In genomic region chr2:168438981-168439452, GRCm38 (mm10) we compare ENCODE assay signal across 9 mouse cellular contexts.
DNase-seq lines count a peak whose midpoint lies in the region; ATAC-seq and TF ChIP-seq lines count a peak whose summit lies in the region.
"Had no signal": no experiment of that assay in that cellular context is flagged by ENCODE, and none has a peak within 500 bp of the region (broad histone marks: within the 10 kb centered on the region; RNA-seq: fewer than 3 reads in every experiment).

No protein-coding gene starts in this region.

- H3K27me3 ChIP-seq in midbrain, embryonic 10.5 days (ENCODE audit: low read depth, poor library complexity, severe bottlenecking), result no peaks in the 10 kb centered on the region
- no peaks in the 10 kb centered on the region for H3K27me3 ChIP-seq in midbrain, postnatal 0 days (ENCODE audit: insufficient read depth, low read length)
- no peaks in the 10 kb centered on the region for H3K27me3 ChIP-seq in forebrain, embryonic 13.5 days
- no peaks in the 10 kb centered on the region for H3K27me3 ChIP-seq in lung, postnatal 0 days (replicated peaks; ENCODE audit: insufficient read depth, low read length)

- no peaks in the 10 kb centered on the region for H3K36me3 ChIP-seq in midbrain, embryonic 10.5 days
- no peaks in the 10 kb centered on the region for H3K36me3 ChIP-seq in midbrain, postnatal 0 days (ENCODE audit: insufficient read depth, low read length)
- no peaks in the 10 kb centered on the region for H3K36me3 ChIP-seq in forebrain, embryonic 13.5 days (ENCODE audit: poor library complexity, severe bottlenecking)
- H3K36me3 ChIP-seq in lung, postnatal 0 days (ENCODE audit: insufficient read depth, low read length), result no peaks in the 10 kb centered on the region

- ATAC-seq in midbrain, postnatal 0 days (ENCODE audit: low FRiP score), result no peak
- 0 out of 2 replicates have a peak, but pooled peaks have one; percentile 7 for ATAC-seq in forebrain, embryonic 13.5 days
- no peak for ATAC-seq in lung, postnatal 0 days

- no peak for TF ChIP-seq CTCF in midbrain, postnatal 0 days (IDR thresholded peaks at IDR 0.05)
- no peak for TF ChIP-seq CTCF in lung, adult 2 months (IDR thresholded peaks at IDR 0.05; ENCODE audit: insufficient read depth, low read length)
- no peak for TF ChIP-seq CTCF in lung, postnatal 0 days (IDR thresholded peaks at IDR 0.05)

- no peak overlapping the region for H3K4me2 ChIP-seq in midbrain, postnatal 0 days (ENCODE audit: low read depth, low read length, poor library complexity, severe bottlenecking)
- no peak overlapping the region for H3K4me2 ChIP-seq in forebrain, embryonic 13.5 days
- H3K4me2 ChIP-seq in lung, postnatal 0 days (replicated peaks; ENCODE audit: low read depth, low read length), result no peak overlapping the region

- WGBS in midbrain, embryonic 10.5 days, result 54% methylated on average over 8 of the region's 8 CpGs
- 54% methylated on average over 8 of the region's 8 CpGs for WGBS in midbrain, postnatal 0 days
- WGBS in forebrain, embryonic 13.5 days, result 53% methylated on average over 8 of the region's 8 CpGs
- 50% methylated on average over 8 of the region's 8 CpGs for WGBS in lung, adult 2 months
- 49% methylated on average over 8 of the region's 8 CpGs for WGBS in lung, postnatal 0 days

- peak overlapping the region; percentile 28; the same call in 1 of the 2 replicates for H3K27ac ChIP-seq in midbrain, embryonic 10.5 days (replicated peaks)
- H3K27ac ChIP-seq in midbrain, postnatal 0 days (ENCODE audit: low read depth, low read length), result no peak overlapping the region
- H3K27ac ChIP-seq in forebrain, embryonic 13.5 days, result peak overlapping the region; percentile 65
- no peak overlapping the region for H3K27ac ChIP-seq in lung, postnatal 0 days (ENCODE audit: low read length)
- H3K27ac ChIP-seq: macrophage had no signal

- no peak for TF ChIP-seq EP300 in lung, postnatal 0 days (IDR thresholded peaks at IDR 0.05)

- no peak overlapping the region for H3K9ac ChIP-seq in midbrain, postnatal 0 days (replicated peaks; ENCODE audit: low read length, poor library complexity, severe bottlenecking)
- H3K9ac ChIP-seq in forebrain, embryonic 13.5 days, result no peak overlapping the region
- no peak overlapping the region for H3K9ac ChIP-seq in lung, postnatal 0 days (replicated peaks; ENCODE audit: low read depth)

- no peak for DNase-seq in midbrain, embryonic 10.5 days (ENCODE audit: low spot score)
- no peak for DNase-seq in midbrain, postnatal 0 days (ENCODE audit: low spot score)
- peak; percentile 73 for DNase-seq in right cerebral cortex, adult 18-20 months
- peak; percentile 82 for DNase-seq in thymus, postnatal 4 days
- no peak for DNase-seq in lung, adult 2 months
- no peak for DNase-seq in lung, postnatal 0 days (ENCODE audit: low spot score)
- DNase-seq: kidney, postnatal 36 days had no signal

- H3K4me1 ChIP-seq in midbrain, embryonic 10.5 days, result peaks cover 20% of the 10 kb centered on the region
- no peaks in the 10 kb centered on the region for H3K4me1 ChIP-seq in midbrain, postnatal 0 days (ENCODE audit: insufficient read depth, low read length)
- H3K4me1 ChIP-seq in forebrain, embryonic 13.5 days, result peaks cover 13% of the 10 kb centered on the region
- H3K4me1 ChIP-seq in lung, adult 2 months (ENCODE audit: control insufficient read depth, insufficient read depth, low read length), result no peaks in the 10 kb centered on the region
- H3K4me1 ChIP-seq in lung, postnatal 0 days (ENCODE audit: insufficient read depth, low read depth, low read length), result no peaks in the 10 kb centered on the region

- TF ChIP-seq POLR2A in lung, adult 2 months (IDR thresholded peaks at IDR 0.05; ENCODE audit: borderline replicate concordance, extremely low read depth, low read depth, low read length), result no peak

- H3K9me3 ChIP-seq in midbrain, embryonic 10.5 days (replicated peaks), result peaks cover 14% of the 10 kb centered on the region
- no peaks in the 10 kb centered on the region for H3K9me3 ChIP-seq in midbrain, postnatal 0 days (ENCODE audit: low read length)
- no peaks in the 10 kb centered on the region for H3K9me3 ChIP-seq in forebrain, embryonic 13.5 days (replicated peaks)
- H3K9me3 ChIP-seq in lung, postnatal 0 days (ENCODE audit: low read length), result no peaks in the 10 kb centered on the region

- no peak overlapping the region for H3K4me3 ChIP-seq in midbrain, embryonic 10.5 days
- H3K4me3 ChIP-seq in midbrain, postnatal 0 days (ENCODE audit: low read depth, low read length), result no peak overlapping the region
- H3K4me3 ChIP-seq in forebrain, embryonic 13.5 days, result no peak overlapping the region
- H3K4me3 ChIP-seq in lung, adult 2 months (replicated peaks; ENCODE audit: extremely low read depth, low read depth, low read length), result no peak overlapping the region
- H3K4me3 ChIP-seq in lung, postnatal 0 days (ENCODE audit: low read depth, low read length), result no peak overlapping the region

Comparison
In these comparisons a context has a peak if more than half of its experiments do, and no peak if none do; other contexts are left out.
1. H3K27ac ChIP-seq: peak in midbrain, embryonic 10.5 days (single experiment) and forebrain, embryonic 13.5 days (single experiment); none in midbrain, postnatal 0 days (single experiment) and lung, postnatal 0 days (single experiment).
2. DNase-seq: peak in right cerebral cortex, adult 18-20 months (single experiment) and thymus, postnatal 4 days (single experiment); none in midbrain, embryonic 10.5 days (single experiment), midbrain, postnatal 0 days (single experiment), lung, adult 2 months (single experiment) and lung, postnatal 0 days (single experiment).